Mouse (Mus musculus): ENCODE measurements around the gene Tmem95.

- TF ChIP-seq CTCF (IDR thresholded peaks at IDR 0.05; ENCODE audit: borderline replicate concordance, insufficient read depth, low read length) (no peak), POLR2A (IDR thresholded peaks at IDR 0.05; ENCODE audit: low read depth, low read length) (no peak)
Observed at GRCm38 (mm10) chr11:69884663-69885062, 6.8 kb upstream of the Tmem95 start.

Data from embryonic fibroblast, embryonic 13.5 days (primary cell).